Comparison of ENCODE assay signal across 9 mouse cellular contexts in the genomic region with DNA sequence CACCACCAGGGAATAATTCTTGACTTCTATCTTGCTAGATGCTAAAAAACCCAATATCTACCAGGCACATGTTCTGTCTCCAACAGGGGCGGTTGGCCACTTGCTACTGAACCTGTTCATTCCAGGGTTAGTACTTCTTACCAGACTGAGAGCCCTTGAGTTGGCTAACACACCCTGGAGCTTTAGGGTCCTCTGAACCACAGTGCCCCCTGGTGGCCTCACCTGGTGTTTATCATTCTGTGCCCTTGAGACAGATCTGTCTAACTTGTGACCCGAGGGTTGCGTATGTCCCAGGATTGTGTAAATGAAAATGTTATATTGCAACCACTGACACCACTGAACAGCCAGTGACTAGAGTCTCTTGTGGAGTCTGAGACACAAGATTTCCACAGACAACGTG. TPM values are rescaled to one million over a fixed set of nuclear protein-coding genes. Genes with fewer than 3 reads are reported as not detected.
DNase-seq lines count a peak whose midpoint lies in the region; ATAC-seq and TF ChIP-seq lines count a peak whose summit lies in the region.
"Had no signal": no experiment of that assay in that cellular context is flagged by ENCODE, and none has a peak within 500 bp of the region (broad histone marks: within the 10 kb centered on the region; RNA-seq: fewer than 3 reads in every experiment).

No protein-coding gene starts in this region.

- WGBS in heart, adult 2 months: 47% methylated on average over 4 of the region's 4 CpGs
- 57% methylated on average over 4 of the region's 4 CpGs for WGBS in heart, embryonic 11.5 days (ENCODE audit: insufficient replicate concordance)
- 67% methylated on average over 4 of the region's 4 CpGs for WGBS in neural tube, embryonic 11.5 days

- H3K4me2 ChIP-seq in heart, embryonic 11.5 days: no peak overlapping the region
- H3K4me2 ChIP-seq in neural tube, embryonic 11.5 days (ENCODE audit: low read depth): no peak overlapping the region

- H3K27me3 ChIP-seq in heart, adult 2 months (ENCODE audit: control insufficient read depth, insufficient read depth, low read length): no peaks in the 10 kb centered on the region
- no peaks in the 10 kb centered on the region for H3K27me3 ChIP-seq in heart, embryonic 11.5 days (ENCODE audit: control insufficient read depth, insufficient read depth, low read length)
- no peaks in the 10 kb centered on the region for H3K27me3 ChIP-seq in neural tube, embryonic 11.5 days (ENCODE audit: control insufficient read depth, insufficient read depth, low read length)

- H3K4me3 ChIP-seq in heart, adult 2 months: no peak overlapping the region
- no peak overlapping the region for H3K4me3 ChIP-seq in heart, embryonic 11.5 days (ENCODE audit: low read depth, low read length)
- H3K4me3 ChIP-seq in cortical plate, adult 2 months (ENCODE audit: insufficient read depth, low read length): no peak overlapping the region
- no peak overlapping the region for H3K4me3 ChIP-seq in neural tube, embryonic 11.5 days (ENCODE audit: low read depth, low read length)
- H3K4me3 ChIP-seq: myocyte had no signal

- TF ChIP-seq EP300 in heart, adult 2 months (IDR thresholded peaks at IDR 0.05; ENCODE audit: insufficient read depth, low read depth, low read length): no peak

- H3K9me3 ChIP-seq in heart, embryonic 11.5 days (replicated peaks; ENCODE audit: control insufficient read depth, low read length): no peaks in the 10 kb centered on the region
- H3K9me3 ChIP-seq in neural tube, embryonic 11.5 days (ENCODE audit: control insufficient read depth, low read length): no peaks in the 10 kb centered on the region

- no peak for TF ChIP-seq POLR2A in heart, adult 2 months (IDR thresholded peaks at IDR 0.05; ENCODE audit: insufficient read depth, low read depth, low read length)
- TF ChIP-seq POLR2A in cortical plate, adult 2 months (IDR thresholded peaks at IDR 0.05; ENCODE audit: extremely low read depth, insufficient read depth, low read length): no peak

- intact Hi-C loops in heart, adult 2 months (cut with DNase I): loop anchor here (5.0 kb wide), 2 partner anchors 47 to 347 kb away; no protein-coding TSS in a partner anchor
- intact Hi-C loops in heart, postnatal 14 days (cut with DNase I): loop anchor here (2.0 to 5.0 kb wide), 3 partner anchors 57 to 787 kb away; no protein-coding TSS in a partner anchor
- intact Hi-C loops in left cerebral cortex, postnatal 14 days (cut with DNase I): loop anchor here (2.0 to 10.0 kb wide), 3 partner anchors 87 to 371 kb away; no protein-coding TSS in a partner anchor

- ATAC-seq in heart, embryonic 11.5 days (replicated peaks; ENCODE audit: insufficient number of reproducible peaks, low FRiP score, low TSS enrichment): no peak
- ATAC-seq in neural tube, embryonic 11.5 days (ENCODE audit: insufficient read depth, low FRiP score, low TSS enrichment): no peak

- H3K79me2 ChIP-seq in heart, adult 2 months (replicated peaks; ENCODE audit: control insufficient read depth, insufficient read depth, low read length): no peaks in the 10 kb centered on the region

- no peaks in the 10 kb centered on the region; the same call in 1 of the 2 replicates for H3K36me3 ChIP-seq in heart, adult 2 months (ENCODE audit: control insufficient read depth, insufficient read depth, low read length)
- H3K36me3 ChIP-seq in heart, embryonic 11.5 days (ENCODE audit: control insufficient read depth, insufficient read depth, low read length): no peaks in the 10 kb centered on the region
- no peaks in the 10 kb centered on the region for H3K36me3 ChIP-seq in neural tube, embryonic 11.5 days (ENCODE audit: control insufficient read depth, insufficient read depth, low read length)

- no peak overlapping the region for H3K27ac ChIP-seq in heart, adult 2 months
- H3K27ac ChIP-seq in heart, embryonic 11.5 days (ENCODE audit: low read depth, low read length): no peak overlapping the region
- no peak overlapping the region for H3K27ac ChIP-seq in cortical plate, adult 2 months (ENCODE audit: insufficient read depth, low read length)
- no peak overlapping the region for H3K27ac ChIP-seq in neural tube, embryonic 11.5 days (ENCODE audit: low read depth, low read length)

- peaks cover 2% of the 10 kb centered on the region; the same call in 1 of the 2 replicates for H3K4me1 ChIP-seq in heart, adult 2 months (ENCODE audit: control insufficient read depth, insufficient read depth, low read length)
- H3K4me1 ChIP-seq in heart, embryonic 11.5 days (ENCODE audit: control insufficient read depth, insufficient read depth, low read length): 0 out of 2 replicates have a peak, but pooled peaks cover 3% of the 10 kb centered on the region
- H3K4me1 ChIP-seq in cortical plate, adult 2 months (ENCODE audit: control insufficient read depth, insufficient read depth, low read length): no peaks in the 10 kb centered on the region
- H3K4me1 ChIP-seq in neural tube, embryonic 11.5 days (ENCODE audit: control insufficient read depth, insufficient read depth, low read length): no peaks in the 10 kb centered on the region

- TF ChIP-seq CTCF in heart, adult 2 months (IDR thresholded peaks at IDR 0.05): peak; percentile 80
- TF ChIP-seq CTCF in cortical plate, adult 2 months (IDR thresholded peaks at IDR 0.05; ENCODE audit: extremely low read depth, insufficient read depth, low read length): peak; percentile 73

- peak; percentile 73 to 78 for DNase-seq in heart, adult 2 months
- peak; percentile 79 for DNase-seq in adipocyte (ENCODE audit: low spot score)
- DNase-seq in heart, postnatal 14 days: peak; percentile 78 to 84
- peak; percentile 68 to 79 for DNase-seq in left cerebral cortex, postnatal 14 days (ENCODE audit: low spot score in 2 of 2)
- DNase-seq in neural tube, embryonic 11.5 days (ENCODE audit: low spot score): peak; percentile 75
- peak; percentile 62 to 63 for DNase-seq in thymus, adult 18-20 months

- no peak overlapping the region for H3K9ac ChIP-seq in heart, adult 2 months (ENCODE audit: low read depth, low read length)
- no peak overlapping the region for H3K9ac ChIP-seq in heart, embryonic 11.5 days (ENCODE audit: low read depth, low read length)
- H3K9ac ChIP-seq in neural tube, embryonic 11.5 days (ENCODE audit: low read length): no peak overlapping the region

RNA-seq across cellular contexts. Expression of a gene that starts 41.1 kb away (rescaled TPM):
- 10 to 100 TPM; 16.0 to 17.6 TPM for total RNA-seq in heart, adult 2 months (2021)
- 14.0 and 19.7 TPM in 2 replicates for polyA plus RNA-seq in heart, adult 2 months (2012; rRNA removed)
- polyA plus RNA-seq in heart, embryonic 11.5 days (2014; fragmentation: Nextera tagmentation; extraction: Ambion mirVana): 6.4 and 8.3 TPM in 2 replicates
- polyA plus RNA-seq in cortical plate, adult 2 months (2012; rRNA removed): 3.2 and 3.3 TPM in 2 replicates
- 10 to 100 TPM; 19.1 to 20.8 TPM for total RNA-seq in heart, postnatal 14 days (2021)
- 1 to 10 TPM; 2.9 to 4.5 TPM for total RNA-seq in left cerebral cortex, postnatal 14 days (2021)
- polyA plus RNA-seq in neural tube, embryonic 11.5 days (2014; fragmentation: Nextera tagmentation; extraction: Ambion mirVana): 3.8 and 3.9 TPM in 2 replicates
